Mouse (Mus musculus): Measurements from ENCODE around the gene Arcn1. TPM values are rescaled to one million over a fixed set of nuclear protein-coding genes. Genes with fewer than 3 reads are reported as not detected.

The Arcn1 gene
- polyA plus RNA-seq, 1 experiment from 2014 or later: 148 TPM

GRCm38 (mm10) chr9:44723008-44723407 is 44.6 kb downstream of the Arcn1 start:
- Histone ChIP-seq H3K27me3 (ENCODE audit: control insufficient read depth, insufficient read depth, low read length) (no peaks in the 10 kb centered on the region), H3K9ac (0 out of 2 replicates have a peak overlapping the region, but pooled peaks have one; percentile 10), H3K4me3 (replicated peaks; ENCODE audit: low read length) (no peak overlapping the region), H3K4me1 (replicated peaks; ENCODE audit: control insufficient read depth, insufficient read depth, low read length) (peaks cover 65% of the 10 kb centered on the region), H3K4me2 (replicated peaks) (no peak overlapping the region), H3K9me3 (ENCODE audit: control insufficient read depth, low read length) (no peaks in the 10 kb centered on the region), H3K36me3 (replicated peaks; ENCODE audit: control insufficient read depth, insufficient read depth) (0 out of 2 replicates have a peak, but pooled peaks cover 2% of the 10 kb centered on the region), H3K27ac (peak overlapping the region; percentile 70)
- DNase-seq (ENCODE audit: low spot score): no peak
- WGBS: 32% methylated on average over 7 of the region's 7 CpGs
- no peak for ATAC-seq (ENCODE audit: low FRiP score)

GRCm38 (mm10) chr9:44722575-44722974 is 45.1 kb downstream of the Arcn1 start:
- peaks cover 65% of the 10 kb centered on the region for H3K4me1 ChIP-seq (replicated peaks; ENCODE audit: control insufficient read depth, insufficient read depth, low read length)

GRCm38 (mm10) chr9:44721877-44722186 is 45.8 kb downstream of the Arcn1 start:
- 89% methylated on average over 3 of the region's 3 CpGs for WGBS
- Histone ChIP-seq H3K4me1 (replicated peaks; ENCODE audit: control insufficient read depth, insufficient read depth, low read length) (peaks cover 58% of the 10 kb centered on the region), H3K36me3 (replicated peaks; ENCODE audit: control insufficient read depth, insufficient read depth) (peaks cover 12% of the 10 kb centered on the region; the same call in 1 of the 2 replicates), H3K27ac (peak overlapping the region; percentile 38; the same call in 1 of the 2 replicates), H3K27me3 (ENCODE audit: control insufficient read depth, insufficient read depth, low read length) (no peaks in the 10 kb centered on the region), H3K4me2 (replicated peaks) (peak overlapping the region; percentile 93), H3K9me3 (ENCODE audit: control insufficient read depth, low read length) (no peaks in the 10 kb centered on the region), H3K4me3 (replicated peaks; ENCODE audit: low read length) (peak overlapping the region; percentile 73; the same call in 1 of the 2 replicates), H3K9ac (no peak overlapping the region)
- no peak for ATAC-seq (ENCODE audit: low FRiP score)
- DNase-seq (ENCODE audit: low spot score): no peak

More at GRCm38 (mm10) chr9:44722575-44722974, 45.1 kb downstream of the Arcn1 start:
- Histone ChIP-seq H3K4me3 (replicated peaks; ENCODE audit: low read length) (no peak overlapping the region), H3K27ac (peak overlapping the region; percentile 70; the same call in 1 of the 2 replicates), H3K9ac (0 out of 2 replicates have a peak overlapping the region, but pooled peaks have one; percentile 10), H3K27me3 (ENCODE audit: control insufficient read depth, insufficient read depth, low read length) (no peaks in the 10 kb centered on the region), H3K4me2 (replicated peaks) (no peak overlapping the region), H3K36me3 (replicated peaks; ENCODE audit: control insufficient read depth, insufficient read depth) (0 out of 2 replicates have a peak, but pooled peaks cover 7% of the 10 kb centered on the region), H3K9me3 (ENCODE audit: control insufficient read depth, low read length) (no peaks in the 10 kb centered on the region)
- ATAC-seq (ENCODE audit: low FRiP score): no peak
- no peak for DNase-seq (ENCODE audit: low spot score)
- WGBS: 33% methylated on average over 7 of the region's 7 CpGs

GRCm38 (mm10) chr9:44721154-44721876 is 46.3 kb downstream of the Arcn1 start:
- H3K4me2 ChIP-seq (replicated peaks): peak overlapping the region; percentile 93

GRCm38 (mm10) chr9:44720358-44721153 is 47.1 kb downstream of the Arcn1 start:
- Histone ChIP-seq H3K36me3 (replicated peaks; ENCODE audit: control insufficient read depth, insufficient read depth) (peaks cover 22% of the 10 kb centered on the region), H3K4me1 (replicated peaks; ENCODE audit: control insufficient read depth, insufficient read depth, low read length) (peaks cover 53% of the 10 kb centered on the region), H3K4me3 (replicated peaks; ENCODE audit: low read length) (peak overlapping the region; percentile 73), H3K9ac (peak overlapping the region; percentile 87), H3K9me3 (ENCODE audit: control insufficient read depth, low read length) (no peaks in the 10 kb centered on the region), H3K27me3 (ENCODE audit: control insufficient read depth, insufficient read depth, low read length) (no peaks in the 10 kb centered on the region), H3K27ac (peak overlapping the region; percentile 80), H3K4me2 (replicated peaks) (peak overlapping the region; percentile 93)
- ATAC-seq (ENCODE audit: low FRiP score): peak; percentile 28; the same call in 1 of the 2 replicates
- DNase-seq (ENCODE audit: low spot score): no peak
- 11% methylated on average over 9 of the region's 9 CpGs for whole genome bisulfite sequencing

More at GRCm38 (mm10) chr9:44721154-44721876, 46.3 kb downstream of the Arcn1 start:
- under 1% methylated on average over 40 of the region's 40 CpGs for WGBS
- peak overlapping the region; percentile 80 for H3K27ac ChIP-seq
- H3K9ac ChIP-seq: peak overlapping the region; percentile 87
- peaks cover 53% of the 10 kb centered on the region for H3K4me1 ChIP-seq (replicated peaks; ENCODE audit: control insufficient read depth, insufficient read depth, low read length)
- H3K36me3 ChIP-seq (replicated peaks; ENCODE audit: control insufficient read depth, insufficient read depth): peaks cover 14% of the 10 kb centered on the region
- no peaks in the 10 kb centered on the region for H3K9me3 ChIP-seq (ENCODE audit: control insufficient read depth, low read length)
- peak overlapping the region; percentile 73 for H3K4me3 ChIP-seq (replicated peaks; ENCODE audit: low read length)
- DNase-seq (ENCODE audit: low spot score) (peak; percentile 74), ATAC-seq (ENCODE audit: low FRiP score) (peak; percentile 78)
- H3K27me3 ChIP-seq (ENCODE audit: control insufficient read depth, insufficient read depth, low read length): no peaks in the 10 kb centered on the region

GRCm38 (mm10) chr9:44719632-44720357 is 47.9 kb downstream of the Arcn1 start:
- H3K27ac ChIP-seq: 0 out of 2 replicates have a peak overlapping the region, but pooled peaks have one; percentile 32
- H3K4me2 ChIP-seq (replicated peaks): peak overlapping the region; percentile 93
- ATAC-seq (ENCODE audit: low FRiP score) (no peak; the same call in 1 of the 2 replicates), DNase-seq (ENCODE audit: low spot score) (no peak)
- H3K9me3 ChIP-seq (ENCODE audit: control insufficient read depth, low read length): no peaks in the 10 kb centered on the region
- H3K27me3 ChIP-seq (ENCODE audit: control insufficient read depth, insufficient read depth, low read length): no peaks in the 10 kb centered on the region
- H3K4me3 ChIP-seq (replicated peaks; ENCODE audit: low read length): peak overlapping the region; percentile 73
- peak overlapping the region; percentile 87 for H3K9ac ChIP-seq
- 61% methylated on average over 8 of the region's 8 CpGs for WGBS
- H3K4me1 ChIP-seq (replicated peaks; ENCODE audit: control insufficient read depth, insufficient read depth, low read length): peaks cover 53% of the 10 kb centered on the region
- peaks cover 29% of the 10 kb centered on the region for H3K36me3 ChIP-seq (replicated peaks; ENCODE audit: control insufficient read depth, insufficient read depth)

GRCm38 (mm10) chr9:44718937-44719631 is 48.6 kb downstream of the Arcn1 start:
- H3K4me3 ChIP-seq (replicated peaks; ENCODE audit: low read length): 0 out of 2 replicates have a peak overlapping the region, but pooled peaks have one; percentile 73
- H3K9me3 ChIP-seq (ENCODE audit: control insufficient read depth, low read length): no peaks in the 10 kb centered on the region
- H3K4me1 ChIP-seq (replicated peaks; ENCODE audit: control insufficient read depth, insufficient read depth, low read length): peaks cover 46% of the 10 kb centered on the region
- WGBS: 84% methylated on average over 12 of the region's 12 CpGs
- H3K4me2 ChIP-seq (replicated peaks): peak overlapping the region; percentile 93
- H3K36me3 ChIP-seq (replicated peaks; ENCODE audit: control insufficient read depth, insufficient read depth): peaks cover 36% of the 10 kb centered on the region
- H3K9ac ChIP-seq: peak overlapping the region; percentile 87; the same call in 1 of the 2 replicates
- 0 out of 2 replicates have a peak overlapping the region, but pooled peaks have one; percentile 14 for H3K27ac ChIP-seq
- DNase-seq (ENCODE audit: low spot score) (no peak), ATAC-seq (ENCODE audit: low FRiP score) (no peak)
- H3K27me3 ChIP-seq (ENCODE audit: control insufficient read depth, insufficient read depth, low read length): no peaks in the 10 kb centered on the region

GRCm38 (mm10) chr9:44717822-44718242 is 49.8 kb downstream of the Arcn1 start:
- no peaks in the 10 kb centered on the region for H3K9me3 ChIP-seq (ENCODE audit: control insufficient read depth, low read length)
- no peak overlapping the region for H3K27ac ChIP-seq
- H3K4me3 ChIP-seq (replicated peaks; ENCODE audit: low read length): no peak overlapping the region
- ATAC-seq (ENCODE audit: low FRiP score): no peak
- no peak overlapping the region for H3K9ac ChIP-seq
- H3K4me1 ChIP-seq (replicated peaks; ENCODE audit: control insufficient read depth, insufficient read depth, low read length): peaks cover 33% of the 10 kb centered on the region
- WGBS: 71% methylated on average over 10 of the region's 10 CpGs
- no peak overlapping the region for H3K4me2 ChIP-seq (replicated peaks)
- no peaks in the 10 kb centered on the region for H3K27me3 ChIP-seq (ENCODE audit: control insufficient read depth, insufficient read depth, low read length)
- peak; percentile 69 for DNase-seq (ENCODE audit: low spot score)
- H3K36me3 ChIP-seq (replicated peaks; ENCODE audit: control insufficient read depth, insufficient read depth): peaks cover 47% of the 10 kb centered on the region

All from hindbrain, embryonic 14.5 days (tissue).